Mouse (Mus musculus) cerebellum, adult 11 months (tissue): Measurements from ENCODE around the gene Myl4.

Experiments used
- DNase-seq: peaks from one replicate; pipeline ENCODE4 v3.0.0; 2022

Gene Myl4

GRCm38 (mm10) chr11:104607491-104608245 lies 57.2 kb downstream of the Myl4 start, which contains the start of gene Itgb3:
TSS of gene Itgb3 (plus strand) at chr11:104608000.
- DNase-seq: peak; percentile 64

DNA sequence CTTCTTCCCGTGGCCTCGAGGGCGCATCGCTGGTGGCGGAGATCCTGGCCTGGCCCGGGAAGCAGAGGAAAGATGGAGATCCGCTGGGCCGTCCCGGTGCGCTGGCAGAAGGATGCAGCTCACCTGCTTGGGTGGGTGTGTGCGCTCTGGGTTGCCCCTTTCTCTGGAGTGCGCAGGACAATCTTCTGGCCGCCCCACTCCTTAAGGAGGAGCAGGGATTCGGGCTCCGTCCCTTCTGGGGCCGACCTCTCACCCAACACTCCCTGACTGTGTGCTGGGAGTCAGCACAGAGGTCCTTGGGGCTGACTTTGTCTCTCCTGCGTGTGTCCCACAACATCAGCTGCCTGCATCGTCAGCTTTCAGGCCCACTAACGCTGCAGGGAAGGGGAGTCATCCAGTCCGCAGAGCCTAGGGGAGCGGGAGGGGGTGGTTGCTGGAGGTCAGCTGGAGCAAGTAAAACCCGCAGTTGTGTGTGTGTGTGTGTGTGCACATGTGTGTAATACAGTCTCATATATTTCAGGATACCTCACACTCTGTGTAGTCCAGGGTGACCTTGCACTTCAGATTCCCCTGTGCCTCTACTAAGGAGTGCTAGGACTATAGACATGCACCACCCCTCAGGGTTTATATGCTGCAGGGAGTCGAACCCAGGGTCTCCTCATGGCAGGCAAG lies 57.9 kb downstream of the Myl4 start:
- DNase-seq: no peak

- no peak for DNase-seq
These were observed 58.7 kb downstream of the Myl4 start for GRCm38 (mm10) chr11:104609033-104609684.

- DNase-seq: no peak
These were observed 59.3 kb downstream of the Myl4 start for GRCm38 (mm10) chr11:104609733-104610132.

DNA sequence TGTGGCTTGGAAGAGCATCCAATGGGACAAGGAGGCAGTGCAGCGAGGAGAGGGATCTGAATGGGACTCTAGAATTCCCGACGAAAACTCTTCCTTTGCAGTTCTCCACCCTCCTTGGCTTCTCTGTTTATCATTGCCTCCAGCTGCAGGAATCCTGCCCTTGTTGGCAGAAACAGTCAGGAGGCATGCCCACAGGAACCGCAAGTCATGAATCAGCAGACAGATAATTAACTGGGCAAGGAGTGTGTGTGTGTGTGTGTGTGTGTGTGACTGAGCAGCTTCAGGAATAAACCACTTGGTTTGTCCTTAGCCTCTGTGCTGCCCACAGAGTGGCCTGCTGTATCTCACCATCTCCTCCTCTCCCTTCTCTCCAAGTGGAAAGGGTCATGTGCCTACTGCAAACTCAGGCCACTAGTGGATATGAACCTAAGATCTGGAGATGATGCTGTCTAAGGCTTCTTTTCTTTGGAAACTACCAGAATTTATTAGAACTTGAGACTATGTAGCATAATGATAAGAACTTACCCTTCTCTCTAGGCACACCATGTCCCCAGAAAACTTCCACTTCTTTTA lies 61.2 kb downstream of the Myl4 start:
- no peak for DNase-seq

- DNase-seq: no peak
These were observed 63.1 kb downstream of the Myl4 start for GRCm38 (mm10) chr11:104613551-104613950.

- no peak for DNase-seq
These were observed 63.7 kb downstream of the Myl4 start for GRCm38 (mm10) chr11:104614130-104614529.

- no peak for DNase-seq
These were observed 65.7 kb downstream of the Myl4 start for GRCm38 (mm10) chr11:104616182-104616581.

- DNase-seq: no peak
These were observed 68.2 kb downstream of the Myl4 start for GRCm38 (mm10) chr11:104618638-104619076.

DNA sequence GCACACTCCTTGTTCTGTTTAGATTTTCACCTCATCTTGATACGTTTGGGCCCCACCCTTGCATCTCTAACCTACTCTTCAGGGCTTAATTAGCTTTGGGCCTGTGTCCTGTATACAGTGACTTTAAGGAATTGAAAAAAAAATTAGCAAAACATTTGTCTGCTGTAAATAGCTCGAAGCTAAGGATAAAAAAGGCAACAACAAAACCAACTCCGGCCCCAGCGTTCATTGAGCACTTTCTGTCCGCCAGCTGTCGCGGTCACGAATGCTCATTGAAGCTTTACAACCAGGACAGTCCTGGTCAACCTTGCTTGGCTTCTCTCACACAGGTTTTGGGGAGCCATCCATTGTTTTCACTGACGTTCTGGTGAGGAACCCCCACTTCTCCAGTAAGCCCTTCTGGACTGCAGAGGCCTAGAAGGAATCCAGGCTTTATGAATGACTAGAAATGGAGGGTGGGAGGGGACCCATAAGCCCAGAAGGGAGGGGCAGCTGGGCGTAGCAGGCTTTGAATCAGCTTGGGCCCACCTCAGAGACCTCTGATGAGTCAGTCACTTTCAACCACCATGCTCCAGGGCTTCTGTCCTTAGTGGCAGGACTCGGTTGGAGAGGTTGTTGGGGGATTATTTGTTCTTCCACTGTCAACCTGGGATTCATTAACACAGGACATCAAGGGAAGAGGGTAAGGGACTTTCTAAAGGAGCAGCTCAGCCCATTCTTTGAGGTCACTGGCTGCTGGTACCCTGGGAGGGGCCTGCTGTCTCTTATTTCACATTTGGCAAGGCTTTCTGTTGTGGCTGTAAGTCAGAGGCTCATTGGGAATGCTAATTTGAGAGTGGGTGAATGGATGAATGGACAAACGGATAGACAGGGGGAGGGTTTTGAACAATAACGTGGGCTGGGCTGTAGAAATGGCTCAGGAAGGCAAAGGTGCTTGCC lies 68.9 kb downstream of the Myl4 start:
- DNase-seq: no peak

DNA sequence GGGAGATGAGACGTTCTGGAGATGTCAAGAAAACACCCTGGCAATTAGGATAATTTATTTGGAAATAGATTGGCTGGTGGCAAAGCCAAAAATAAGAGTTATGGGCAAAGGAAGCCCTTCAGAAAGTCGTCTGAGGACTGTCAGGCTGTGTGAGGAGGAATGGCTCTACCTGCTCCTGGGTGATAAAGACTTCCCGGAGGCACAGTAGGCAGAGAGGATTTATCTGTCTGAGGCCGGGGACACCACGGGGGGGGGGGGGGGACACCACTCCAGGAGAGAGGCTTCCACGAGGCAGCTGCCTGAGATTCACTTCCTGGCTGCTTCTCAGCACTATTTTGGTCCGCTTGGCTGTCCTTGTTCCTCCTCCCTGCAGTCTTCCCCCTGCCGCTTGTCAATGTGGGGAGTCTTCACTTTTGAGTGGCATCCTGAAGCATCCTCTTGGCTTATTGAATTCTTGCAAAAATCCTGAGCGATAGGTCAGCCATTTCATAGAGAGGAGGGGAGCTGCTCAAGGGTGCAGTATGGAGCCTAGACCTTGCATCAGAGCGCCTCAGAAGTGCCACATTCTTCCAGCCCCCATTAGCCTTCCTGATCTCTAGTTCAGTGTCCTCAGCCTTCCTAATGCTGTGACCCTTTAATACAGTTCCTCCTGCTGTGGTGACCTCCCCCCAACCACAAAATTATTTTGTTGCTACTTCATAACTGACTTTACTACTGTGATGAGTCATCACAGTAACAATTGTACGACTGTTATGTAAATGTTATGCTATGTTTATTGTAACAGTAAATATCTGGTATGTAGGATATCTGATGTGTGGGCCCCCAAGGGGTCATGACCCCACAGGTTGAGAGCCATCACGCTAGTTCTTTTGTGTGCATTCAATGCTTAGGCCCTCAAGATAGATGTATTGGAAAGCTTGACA lies 71.8 kb downstream of the Myl4 start:
- DNase-seq: no peak

GRCm38 (mm10) chr11:104624791-104625391 lies 74.4 kb downstream of the Myl4 start:
- peak; percentile 50 for DNase-seq

GRCm38 (mm10) chr11:104625453-104626402 lies 75.3 kb downstream of the Myl4 start:
- DNase-seq: no peak

DNA sequence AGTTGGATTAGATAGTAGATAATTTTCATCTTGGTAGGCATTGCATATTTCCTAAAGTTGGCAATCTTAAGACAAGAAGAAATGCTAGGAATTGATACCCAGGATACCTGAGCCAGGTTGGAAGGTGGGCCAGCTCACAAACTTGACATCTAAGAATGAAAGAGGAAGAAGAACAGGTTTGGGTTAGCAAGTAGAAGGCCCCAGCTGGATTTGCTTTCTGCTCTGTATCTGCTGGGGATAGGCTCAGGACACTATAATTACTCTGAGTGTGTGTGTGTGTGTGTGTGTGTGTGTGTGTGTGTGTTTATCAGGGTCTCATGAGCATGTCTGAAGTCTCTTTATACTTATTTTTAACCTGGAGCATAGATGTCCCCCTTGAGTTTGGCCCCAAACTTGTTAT lies 76.2 kb downstream of the Myl4 start:
- no peak for DNase-seq

- DNase-seq: no peak
These were observed 77.3 kb downstream of the Myl4 start for GRCm38 (mm10) chr11:104627616-104628301.

- DNase-seq: no peak
These were observed 78.1 kb downstream of the Myl4 start for GRCm38 (mm10) chr11:104628566-104628965.

- DNase-seq: peak; percentile 78
These were observed 79.8 kb downstream of the Myl4 start for GRCm38 (mm10) chr11:104630185-104630835.

GRCm38 (mm10) chr11:104631306-104631705 lies 80.8 kb downstream of the Myl4 start:
- no peak for DNase-seq
